Mouse (Mus musculus): ENCODE results near the gene Egfem1. TPM values are rescaled to one million over a fixed set of nuclear protein-coding genes. Genes with fewer than 3 reads are reported as not detected.

Egfem1 gene
- polyA plus RNA-seq, 1 experiment from 2014 or later: 0.76 TPM

- WGBS: 26% methylated on average over 8 of the region's 8 CpGs
- no peaks in the 10 kb centered on the region for H3K4me1 ChIP-seq
- no peak overlapping the region for H3K9ac ChIP-seq
- no peak overlapping the region for H3K4me3 ChIP-seq (replicated peaks)
- no peak for ATAC-seq (ENCODE audit: insufficient number of reproducible peaks, low FRiP score, low TSS enrichment, low read depth)
- no peaks in the 10 kb centered on the region for H3K36me3 ChIP-seq
- H3K27me3 ChIP-seq: no peaks in the 10 kb centered on the region
- H3K9me3 ChIP-seq (replicated peaks): no peaks in the 10 kb centered on the region
- no peak overlapping the region for H3K4me2 ChIP-seq (replicated peaks)
- no peak overlapping the region for H3K27ac ChIP-seq (replicated peaks)
These were observed 285.1 kb downstream of the Egfem1 start for GRCm38 (mm10) chr3:29366907-29367306.

- WGBS: 65% methylated on average over 5 of the region's 5 CpGs
These were observed 288.7 kb downstream of the Egfem1 start for GRCm38 (mm10) chr3:29370519-29370918.

GRCm38 (mm10) chr3:29381255-29381654 is 299.4 kb downstream of the Egfem1 start:
- Histone ChIP-seq H3K27ac (replicated peaks) (no peak overlapping the region), H3K4me1 (no peaks in the 10 kb centered on the region)
- WGBS: 53% methylated on average over 2 of the region's 2 CpGs

More at GRCm38 (mm10) chr3:29370519-29370918, 288.7 kb downstream of the Egfem1 start:
- no peak overlapping the region for H3K9ac ChIP-seq
- H3K4me1 ChIP-seq: no peaks in the 10 kb centered on the region
- H3K4me2 ChIP-seq (replicated peaks): no peak overlapping the region
- no peaks in the 10 kb centered on the region for H3K9me3 ChIP-seq (replicated peaks)
- no peak for ATAC-seq (ENCODE audit: insufficient number of reproducible peaks, low FRiP score, low TSS enrichment, low read depth)
- H3K27ac ChIP-seq (replicated peaks): no peak overlapping the region
- no peaks in the 10 kb centered on the region for H3K36me3 ChIP-seq
- no peaks in the 10 kb centered on the region for H3K27me3 ChIP-seq
- H3K4me3 ChIP-seq (replicated peaks): no peak overlapping the region

GRCm38 (mm10) chr3:29399064-29399463 is 317.2 kb downstream of the Egfem1 start:
- H3K27me3 ChIP-seq: no peaks in the 10 kb centered on the region
- H3K4me3 ChIP-seq (replicated peaks): no peak overlapping the region
- no peak overlapping the region for H3K9ac ChIP-seq
- H3K36me3 ChIP-seq: no peaks in the 10 kb centered on the region
- no peak overlapping the region for H3K27ac ChIP-seq (replicated peaks)
- WGBS: 80% methylated on average over 3 of the region's 3 CpGs
- no peaks in the 10 kb centered on the region for H3K9me3 ChIP-seq (replicated peaks)
- H3K4me2 ChIP-seq (replicated peaks): no peak overlapping the region
- ATAC-seq (ENCODE audit: insufficient number of reproducible peaks, low FRiP score, low TSS enrichment, low read depth): no peak
- no peaks in the 10 kb centered on the region for H3K4me1 ChIP-seq

More at GRCm38 (mm10) chr3:29381255-29381654, 299.4 kb downstream of the Egfem1 start:
- Histone ChIP-seq H3K4me2 (replicated peaks) (no peak overlapping the region), H3K9me3 (replicated peaks) (no peaks in the 10 kb centered on the region), H3K9ac (no peak overlapping the region), H3K27me3 (no peaks in the 10 kb centered on the region), H3K36me3 (no peaks in the 10 kb centered on the region), H3K4me3 (replicated peaks) (no peak overlapping the region)
- ATAC-seq (ENCODE audit: insufficient number of reproducible peaks, low FRiP score, low TSS enrichment, low read depth): no peak

- no peaks in the 10 kb centered on the region for H3K36me3 ChIP-seq
- no peak for ATAC-seq (ENCODE audit: insufficient number of reproducible peaks, low FRiP score, low TSS enrichment, low read depth)
- no peak overlapping the region for H3K4me3 ChIP-seq (replicated peaks)
- 92% methylated on average over 2 of the region's 2 CpGs for WGBS
- no peak overlapping the region for H3K4me2 ChIP-seq (replicated peaks)
- no peak overlapping the region for H3K9ac ChIP-seq
- H3K9me3 ChIP-seq (replicated peaks): no peaks in the 10 kb centered on the region
- no peaks in the 10 kb centered on the region for H3K4me1 ChIP-seq
- no peaks in the 10 kb centered on the region for H3K27me3 ChIP-seq
- no peak overlapping the region for H3K27ac ChIP-seq (replicated peaks)
These were observed 339.8 kb downstream of the Egfem1 start for GRCm38 (mm10) chr3:29421634-29422033.

GRCm38 (mm10) chr3:29432109-29433091 is 350.6 kb downstream of the Egfem1 start:
- no peak overlapping the region for H3K9ac ChIP-seq
- no peaks in the 10 kb centered on the region for H3K36me3 ChIP-seq
- no peaks in the 10 kb centered on the region for H3K9me3 ChIP-seq (replicated peaks)
- WGBS: 50% methylated on average over 10 of the region's 10 CpGs
- H3K4me3 ChIP-seq (replicated peaks): no peak overlapping the region
- no peak overlapping the region for H3K27ac ChIP-seq (replicated peaks)
- H3K27me3 ChIP-seq: no peaks in the 10 kb centered on the region
- no peaks in the 10 kb centered on the region for H3K4me1 ChIP-seq
- no peak overlapping the region for H3K4me2 ChIP-seq (replicated peaks)
- ATAC-seq (ENCODE audit: insufficient number of reproducible peaks, low FRiP score, low TSS enrichment, low read depth): no peak

- H3K9ac ChIP-seq: no peak overlapping the region
- no peaks in the 10 kb centered on the region for H3K36me3 ChIP-seq
- no peak overlapping the region for H3K4me2 ChIP-seq (replicated peaks)
- no peak for ATAC-seq (ENCODE audit: insufficient number of reproducible peaks, low FRiP score, low TSS enrichment, low read depth)
- no peaks in the 10 kb centered on the region for H3K27me3 ChIP-seq
- H3K9me3 ChIP-seq (replicated peaks): no peaks in the 10 kb centered on the region
- 86% methylated on average over 6 of the region's 6 CpGs for WGBS
- H3K4me3 ChIP-seq (replicated peaks): no peak overlapping the region
- H3K27ac ChIP-seq (replicated peaks): no peak overlapping the region
- no peaks in the 10 kb centered on the region for H3K4me1 ChIP-seq
These were observed 361.2 kb downstream of the Egfem1 start for GRCm38 (mm10) chr3:29443024-29443423.

- H3K27ac ChIP-seq (replicated peaks): no peak overlapping the region
These were observed 362.8 kb downstream of the Egfem1 start for GRCm38 (mm10) chr3:29444661-29445060.

GRCm38 (mm10) chr3:29446081-29446480 is 364.3 kb downstream of the Egfem1 start:
- no peak overlapping the region for H3K27ac ChIP-seq (replicated peaks)
- ATAC-seq (ENCODE audit: insufficient number of reproducible peaks, low FRiP score, low TSS enrichment, low read depth): no peak
- no peak overlapping the region for H3K9ac ChIP-seq
- no peaks in the 10 kb centered on the region for H3K9me3 ChIP-seq (replicated peaks)
- no peaks in the 10 kb centered on the region for H3K27me3 ChIP-seq
- H3K4me1 ChIP-seq: no peaks in the 10 kb centered on the region
- no peak overlapping the region for H3K4me3 ChIP-seq (replicated peaks)
- no peak overlapping the region for H3K4me2 ChIP-seq (replicated peaks)
- 39% methylated on average over 3 of the region's 3 CpGs for WGBS
- no peaks in the 10 kb centered on the region for H3K36me3 ChIP-seq

More at GRCm38 (mm10) chr3:29444661-29445060, 362.8 kb downstream of the Egfem1 start:
- no peak overlapping the region for H3K4me3 ChIP-seq (replicated peaks)
- 39% methylated on average over 5 of the region's 5 CpGs for WGBS
- H3K9ac ChIP-seq: no peak overlapping the region
- H3K4me1 ChIP-seq: no peaks in the 10 kb centered on the region
- H3K4me2 ChIP-seq (replicated peaks): no peak overlapping the region
- no peak for ATAC-seq (ENCODE audit: insufficient number of reproducible peaks, low FRiP score, low TSS enrichment, low read depth)
- no peaks in the 10 kb centered on the region for H3K27me3 ChIP-seq
- no peaks in the 10 kb centered on the region for H3K9me3 ChIP-seq (replicated peaks)
- no peaks in the 10 kb centered on the region for H3K36me3 ChIP-seq

- no peak overlapping the region for H3K9ac ChIP-seq
- no peak overlapping the region for H3K4me2 ChIP-seq (replicated peaks)
- H3K4me3 ChIP-seq (replicated peaks): no peak overlapping the region
- no peaks in the 10 kb centered on the region for H3K36me3 ChIP-seq
- H3K4me1 ChIP-seq: no peaks in the 10 kb centered on the region
- no peak for ATAC-seq (ENCODE audit: insufficient number of reproducible peaks, low FRiP score, low TSS enrichment, low read depth)
- no peak overlapping the region for H3K27ac ChIP-seq (replicated peaks)
- H3K27me3 ChIP-seq: no peaks in the 10 kb centered on the region
- H3K9me3 ChIP-seq (replicated peaks): no peaks in the 10 kb centered on the region
- WGBS: 57% methylated on average over 5 of the region's 5 CpGs
These were observed 367.1 kb downstream of the Egfem1 start for GRCm38 (mm10) chr3:29448829-29449406.

GRCm38 (mm10) chr3:29498211-29498610 is 416.4 kb downstream of the Egfem1 start:
- Histone ChIP-seq H3K36me3 (no peaks in the 10 kb centered on the region), H3K27ac (replicated peaks) (no peak overlapping the region), H3K9ac (no peak overlapping the region), H3K4me3 (replicated peaks) (no peak overlapping the region), H3K4me2 (replicated peaks) (no peak overlapping the region), H3K4me1 (no peaks in the 10 kb centered on the region), H3K27me3 (no peaks in the 10 kb centered on the region), H3K9me3 (replicated peaks) (no peaks in the 10 kb centered on the region)
- ATAC-seq (ENCODE audit: insufficient number of reproducible peaks, low FRiP score, low TSS enrichment, low read depth): no peak
- 50% methylated on average over 2 of the region's 2 CpGs for WGBS

All from embryonic facial prominence, embryonic 15.5 days (tissue).